Mouse (Mus musculus) hindbrain, embryonic 13.5 days (tissue): ENCODE results near the gene Fam57b. TPM values are rescaled to one million over a fixed set of nuclear protein-coding genes. Genes with fewer than 3 reads are reported as not detected.

Experiments used
- ATAC-seq: fragments of 200-750 bp; cut with Nextera tagmentation; 2 replicates; pipeline ENCODE4 v1.8.0; 2017; ENCODE audit warnings: moderate TSS enrichment; ENCODE audit not compliant: low FRiP score
- H3K27ac ChIP-seq: fragments of 300-500 bp; sonication (generic); 2 replicates; pipeline ENCODE4 v1.5.1; 2015; ENCODE audit warnings: inconsistent platforms, mild to moderate bottlenecking, moderate library complexity
- H3K27me3 ChIP-seq: fragments of 300-500 bp; sonication (generic); 2 replicates; pipeline ENCODE4 v1.6.1; 2015; ENCODE audit warnings: mild to moderate bottlenecking, inconsistent platforms
- H3K36me3 ChIP-seq: fragments of 300-500 bp; sonication (generic); 2 replicates; pipeline ENCODE4 v1.6.1; 2015; ENCODE audit warnings: mild to moderate bottlenecking, inconsistent platforms
- H3K4me1 ChIP-seq: fragments of 300-500 bp; sonication (generic); replicated peaks from 2 replicates; pipeline ENCODE4 v1.6.1; 2015; ENCODE audit warnings: inconsistent platforms
- H3K4me2 ChIP-seq: fragments of 300-500 bp; sonication (generic); 2 replicates; pipeline ENCODE4 v1.6.1; 2015; ENCODE audit warnings: inconsistent platforms, mild to moderate bottlenecking, moderate library complexity
- H3K4me3 ChIP-seq: fragments of 300-500 bp; sonication (generic); 2 replicates; pipeline ENCODE4 v1.5.1; 2015; ENCODE audit warnings: mild to moderate bottlenecking, inconsistent platforms
- H3K9ac ChIP-seq: fragments of 300-500 bp; sonication (generic); 2 replicates; pipeline ENCODE4 v1.6.1; 2015; ENCODE audit warnings: mild to moderate bottlenecking, inconsistent platforms
- H3K9me3 ChIP-seq: fragments of 300-500 bp; sonication (generic); 2 replicates; pipeline ENCODE4 v1.6.1; 2016; ENCODE audit warnings: inconsistent platforms
- WGBS: fragments of 180-500 bp; shearing (Covaris S2); methylation state at CpG from one replicate; pipeline ENCODE4 v1.1.7; 2015; 5-methylcytosine and 5-hydroxymethylcytosine counted together
- polyA plus RNA-seq: library from polyadenylated mRNA; unstranded; fragments of >200 nt; fragmentation: Nextera tagmentation; extraction: Ambion mirVana; gene quantifications from 2 replicates; pipeline ENCODE4 v1.2.1, GENCODE M21; 2015

Gene Fam57b
- polyA plus RNA-seq, 1 experiment from 2014 or later = 52.1 TPM

DNA sequence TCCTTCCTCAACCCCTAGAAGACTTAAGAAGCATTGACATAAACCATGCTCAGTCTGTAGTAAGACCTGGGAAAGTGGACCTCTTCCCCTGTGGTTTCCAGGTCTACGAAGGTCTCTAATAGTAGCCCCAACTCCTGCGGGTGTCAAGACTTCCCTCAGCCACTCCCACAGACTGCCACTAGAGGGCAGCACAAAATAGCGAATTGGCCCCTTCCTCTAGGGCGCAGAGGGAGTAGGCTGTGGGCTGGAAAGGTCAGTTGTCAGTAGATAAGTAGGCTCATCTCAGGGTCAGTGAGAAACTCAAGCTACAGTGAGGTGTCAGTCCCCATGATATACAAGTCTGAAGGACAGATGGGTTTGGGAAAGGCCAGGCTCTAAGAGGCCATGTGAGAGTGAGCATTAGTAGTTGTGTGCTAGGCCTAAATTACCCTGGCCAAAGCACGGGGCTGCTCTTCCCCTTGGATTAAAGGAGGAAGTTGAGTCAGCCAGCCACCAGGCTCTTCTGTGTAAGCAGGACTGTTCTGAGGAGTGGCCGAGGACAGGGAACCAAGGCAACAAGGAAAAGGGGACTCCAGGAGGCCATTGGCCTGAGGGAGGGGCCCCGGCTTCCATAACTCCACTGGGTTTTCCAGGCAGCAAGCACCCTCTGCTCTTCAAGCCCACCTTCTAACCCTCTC lies 24.5 kb downstream of the Fam57b start:
- WGBS = 29% methylated on average over 7 of the region's 7 CpGs
- H3K36me3 ChIP-seq = 0 out of 2 replicates have a peak, but pooled peaks cover 7% of the 10 kb centered on the region
- ATAC-seq = no peak
- H3K4me3 ChIP-seq = peak overlapping the region; percentile 70
- peak overlapping the region; percentile 73 for H3K4me2 ChIP-seq
- no peaks in the 10 kb centered on the region for H3K27me3 ChIP-seq
- H3K27ac ChIP-seq = peak overlapping the region; percentile 93
- H3K4me1 ChIP-seq = peaks cover 46% of the 10 kb centered on the region
- H3K9me3 ChIP-seq = no peaks in the 10 kb centered on the region
- H3K9ac ChIP-seq = peak overlapping the region; percentile 87

DNA sequence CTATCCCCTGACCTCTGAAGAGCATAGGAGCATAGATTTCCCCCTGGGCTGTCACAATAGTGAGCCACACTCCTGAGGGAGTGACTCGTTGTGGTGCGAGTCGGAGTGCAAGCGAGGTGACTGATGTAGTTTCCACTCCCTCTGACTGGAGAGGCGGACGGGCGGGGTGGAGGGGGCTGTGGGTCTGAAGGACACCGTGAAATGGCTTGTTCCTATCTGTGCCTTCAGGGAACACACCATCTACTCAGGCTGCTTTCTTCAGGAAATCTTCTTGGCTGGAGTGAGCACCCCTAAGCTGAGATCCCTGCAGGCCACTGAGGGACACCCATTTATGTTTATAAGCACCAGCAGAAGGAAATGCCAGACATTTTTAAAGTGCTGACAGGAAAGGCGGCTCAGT lies 25.3 kb downstream of the Fam57b start:
- peaks cover 46% of the 10 kb centered on the region for H3K4me1 ChIP-seq
- H3K36me3 ChIP-seq = 0 out of 2 replicates have a peak, but pooled peaks cover 13% of the 10 kb centered on the region
- H3K4me3 ChIP-seq = peak overlapping the region; percentile 70
- H3K27ac ChIP-seq = peak overlapping the region; percentile 93
- H3K9me3 ChIP-seq = no peaks in the 10 kb centered on the region
- H3K9ac ChIP-seq = peak overlapping the region; percentile 87
- no peaks in the 10 kb centered on the region for H3K27me3 ChIP-seq
- 3% methylated on average over 9 of the region's 9 CpGs for WGBS
- ATAC-seq = peak; percentile 50
- H3K4me2 ChIP-seq = peak overlapping the region; percentile 73

GRCm38 (mm10) chr7:126823202-126823711 lies 25.8 kb downstream of the Fam57b start:
- Histone ChIP-seq H3K27ac (peak overlapping the region; percentile 93), H3K4me3 (peak overlapping the region; percentile 70), H3K9ac (peak overlapping the region; percentile 87), H3K27me3 (no peaks in the 10 kb centered on the region), H3K4me2 (peak overlapping the region; percentile 73), H3K9me3 (no peaks in the 10 kb centered on the region), H3K4me1 (peaks cover 48% of the 10 kb centered on the region), H3K36me3 (peaks cover 13% of the 10 kb centered on the region; the same call in 1 of the 2 replicates)
- WGBS = under 1% methylated on average over 15 of the region's 19 CpGs
- peak; percentile 84 for ATAC-seq

DNA sequence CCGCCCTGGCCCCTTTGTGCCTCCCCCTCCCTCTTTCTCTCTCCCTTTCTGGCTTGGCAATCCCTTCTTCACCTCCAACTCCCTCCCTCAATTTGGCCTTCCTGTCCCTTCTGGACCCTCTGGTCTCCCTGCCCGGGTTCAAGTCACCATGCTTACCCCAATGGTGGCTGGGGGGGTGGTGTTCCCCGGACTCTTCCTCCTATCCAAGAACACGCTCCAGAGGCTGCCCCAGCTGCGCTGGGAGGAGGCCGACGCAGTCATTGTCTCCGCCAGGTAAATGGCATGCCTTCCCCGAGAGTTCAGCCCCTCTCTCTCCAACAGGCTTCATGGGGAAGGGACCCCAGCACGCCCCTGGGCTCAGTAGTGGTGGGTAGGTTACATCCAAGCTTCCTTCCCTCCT lies 26.5 kb downstream of the Fam57b start:
- Histone ChIP-seq H3K9ac (peak overlapping the region; percentile 87), H3K9me3 (no peaks in the 10 kb centered on the region), H3K4me1 (peaks cover 54% of the 10 kb centered on the region), H3K27me3 (no peaks in the 10 kb centered on the region), H3K27ac (peak overlapping the region; percentile 93), H3K36me3 (peaks cover 20% of the 10 kb centered on the region), H3K4me3 (peak overlapping the region; percentile 70), H3K4me2 (peak overlapping the region; percentile 73)
- 11% methylated on average over 9 of the region's 10 CpGs for WGBS
- ATAC-seq = 0 out of 2 replicates have a peak, but pooled peaks have one; percentile 1

DNA sequence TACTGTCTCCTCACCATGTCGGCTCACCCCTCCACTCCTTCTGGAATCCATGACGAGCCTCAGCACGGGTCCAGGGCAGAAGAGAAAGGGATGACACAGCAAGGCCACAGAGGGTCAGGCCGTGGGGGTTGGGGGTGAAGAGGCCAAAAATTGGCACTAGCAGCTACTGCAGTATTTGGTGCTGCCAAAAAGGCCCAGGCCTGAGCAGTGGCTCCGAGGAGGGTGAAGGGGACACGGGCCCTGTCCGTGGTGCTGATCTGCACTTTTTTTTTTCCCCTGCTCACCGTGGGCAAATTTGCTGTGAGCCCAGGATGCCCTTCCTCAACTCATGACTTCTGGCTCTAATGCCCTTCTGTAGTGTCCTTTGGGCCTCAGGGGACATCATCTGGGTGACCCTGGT lies 27.9 kb downstream of the Fam57b start:
- H3K27me3 ChIP-seq = no peaks in the 10 kb centered on the region
- peak overlapping the region; percentile 87 for H3K9ac ChIP-seq
- H3K4me2 ChIP-seq = peak overlapping the region; percentile 73
- H3K4me3 ChIP-seq = peak overlapping the region; percentile 70
- no peaks in the 10 kb centered on the region for H3K9me3 ChIP-seq
- WGBS = 31% methylated on average over 8 of the region's 8 CpGs
- ATAC-seq = no peak
- peaks cover 66% of the 10 kb centered on the region for H3K4me1 ChIP-seq
- H3K27ac ChIP-seq = no peak overlapping the region
- peaks cover 27% of the 10 kb centered on the region for H3K36me3 ChIP-seq

GRCm38 (mm10) chr7:126825952-126826351 lies 28.5 kb downstream of the Fam57b start:
- Histone ChIP-seq H3K27me3 (no peaks in the 10 kb centered on the region), H3K4me3 (no peak overlapping the region), H3K27ac (no peak overlapping the region), H3K36me3 (peaks cover 27% of the 10 kb centered on the region), H3K4me2 (peak overlapping the region; percentile 73; the same call in 1 of the 2 replicates), H3K9ac (peak overlapping the region; percentile 87; the same call in 1 of the 2 replicates), H3K4me1 (peaks cover 66% of the 10 kb centered on the region), H3K9me3 (no peaks in the 10 kb centered on the region)
- WGBS = 78% methylated on average over 5 of the region's 5 CpGs
- ATAC-seq = no peak

GRCm38 (mm10) chr7:126831539-126831938 lies 34.1 kb downstream of the Fam57b start, which contains the start of gene 4930451I11Rik:
TSS of gene 4930451I11Rik (minus strand) at chr7:126831639.
- Histone ChIP-seq H3K27ac (peak within 1 kb of the TSS; percentile 24; the same call in 1 of the 2 replicates), H3K4me2 (peak within 1 kb of the TSS; percentile 54), H3K9me3 (no peaks in the 10 kb centered on the region), H3K9ac (peak within 1 kb of the TSS; percentile 49; the same call in 1 of the 2 replicates), H3K27me3 (no peaks in the 10 kb centered on the region), H3K36me3 (peaks cover 24% of the 10 kb centered on the region), H3K4me3 (peak within 1 kb of the TSS; percentile 31), H3K4me1 (peaks cover 33% of the 10 kb centered on the region)
- ATAC-seq = no peak
- WGBS = 58% methylated on average over 5 of the region's 5 CpGs

DNA sequence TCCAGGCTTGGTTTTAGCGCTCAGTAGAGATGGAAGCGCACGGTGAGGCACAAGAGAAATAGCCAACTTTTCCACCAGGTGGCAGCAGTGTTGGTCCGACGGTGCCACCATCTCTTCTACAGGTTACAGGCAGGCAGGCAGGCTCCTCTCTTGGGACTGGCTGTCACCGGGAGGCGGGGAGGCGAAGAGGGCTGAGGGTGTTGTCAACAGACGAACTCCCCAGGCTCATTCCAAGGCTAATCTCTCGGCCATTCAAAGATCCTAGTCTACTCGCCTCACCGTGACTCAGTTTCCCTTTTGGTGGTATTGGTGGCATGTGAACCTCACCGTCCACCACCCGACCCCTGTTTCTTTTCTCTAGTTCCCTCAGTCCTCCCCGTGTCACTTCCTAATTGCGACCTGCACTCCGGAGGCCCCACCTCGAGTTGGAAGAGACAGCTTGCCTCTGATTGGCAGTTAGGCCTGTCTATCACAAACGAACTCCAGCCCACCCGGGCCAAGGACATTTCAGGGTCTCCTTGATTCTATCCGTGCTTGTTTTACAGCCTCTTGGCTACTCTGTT lies 34.6 kb downstream of the Fam57b start:
- WGBS = under 1% methylated on average over 21 of the region's 21 CpGs
- H3K9ac ChIP-seq = peak overlapping the region; percentile 49; the same call in 1 of the 2 replicates
- peaks cover 19% of the 10 kb centered on the region for H3K36me3 ChIP-seq
- peak; percentile 77 for ATAC-seq
- H3K4me1 ChIP-seq = peaks cover 29% of the 10 kb centered on the region
- H3K4me2 ChIP-seq = peak overlapping the region; percentile 54
- H3K27me3 ChIP-seq = no peaks in the 10 kb centered on the region
- peak overlapping the region; percentile 31 for H3K4me3 ChIP-seq
- H3K9me3 ChIP-seq = no peaks in the 10 kb centered on the region
- H3K27ac ChIP-seq = peak overlapping the region; percentile 24; the same call in 1 of the 2 replicates

DNA sequence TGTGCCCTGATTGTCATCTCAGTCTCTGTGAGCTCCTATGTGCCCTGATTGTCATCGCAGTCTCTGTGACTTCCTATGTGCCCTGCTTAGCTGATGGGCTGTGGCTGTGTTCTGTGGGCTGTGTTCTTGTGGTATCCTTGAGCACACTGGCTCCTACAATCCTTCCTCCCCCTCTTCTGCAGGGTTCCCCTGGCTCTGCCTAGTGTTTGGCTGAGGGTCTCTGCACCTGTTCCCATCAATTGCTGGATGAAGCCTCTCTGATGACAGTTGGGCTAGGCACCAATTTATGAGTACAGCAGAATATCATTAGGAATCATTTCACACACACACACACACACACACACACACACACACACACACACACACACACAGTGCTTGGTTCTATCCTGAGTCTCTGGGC lies 35.8 kb downstream of the Fam57b start:
- H3K9ac ChIP-seq = no peak overlapping the region
- peaks cover 27% of the 10 kb centered on the region for H3K4me1 ChIP-seq
- H3K36me3 ChIP-seq = peaks cover 13% of the 10 kb centered on the region
- no peaks in the 10 kb centered on the region for H3K9me3 ChIP-seq
- H3K4me2 ChIP-seq = no peak overlapping the region
- H3K4me3 ChIP-seq = no peak overlapping the region
- ATAC-seq = no peak
- WGBS = 89% methylated on average over 1 of the region's 1 CpGs
- no peak overlapping the region for H3K27ac ChIP-seq
- no peaks in the 10 kb centered on the region for H3K27me3 ChIP-seq

- no peak overlapping the region for H3K9ac ChIP-seq
- peaks cover 28% of the 10 kb centered on the region for H3K27me3 ChIP-seq
- no peak overlapping the region for H3K4me3 ChIP-seq
- peaks cover 11% of the 10 kb centered on the region for H3K4me1 ChIP-seq
- H3K36me3 ChIP-seq = no peaks in the 10 kb centered on the region
- ATAC-seq = no peak
- H3K9me3 ChIP-seq = 0 out of 2 replicates have a peak, but pooled peaks cover 3% of the 10 kb centered on the region
- H3K27ac ChIP-seq = no peak overlapping the region
- 83% methylated on average over 9 of the region's 9 CpGs for WGBS
- no peak overlapping the region for H3K4me2 ChIP-seq
These were observed 45.8 kb downstream of the Fam57b start for GRCm38 (mm10) chr7:126843276-126843675.

GRCm38 (mm10) chr7:126845516-126845915 lies 48.0 kb downstream of the Fam57b start:
- H3K36me3 ChIP-seq = no peaks in the 10 kb centered on the region
- no peak overlapping the region for H3K27ac ChIP-seq
- ATAC-seq = no peak
- peaks cover 23% of the 10 kb centered on the region for H3K4me1 ChIP-seq
- 0 out of 2 replicates have a peak, but pooled peaks cover 3% of the 10 kb centered on the region for H3K9me3 ChIP-seq
- peaks cover 50% of the 10 kb centered on the region for H3K27me3 ChIP-seq
- 35% methylated on average over 2 of the region's 2 CpGs for WGBS
- no peak overlapping the region for H3K4me2 ChIP-seq
- no peak overlapping the region for H3K4me3 ChIP-seq
- no peak overlapping the region for H3K9ac ChIP-seq

DNA sequence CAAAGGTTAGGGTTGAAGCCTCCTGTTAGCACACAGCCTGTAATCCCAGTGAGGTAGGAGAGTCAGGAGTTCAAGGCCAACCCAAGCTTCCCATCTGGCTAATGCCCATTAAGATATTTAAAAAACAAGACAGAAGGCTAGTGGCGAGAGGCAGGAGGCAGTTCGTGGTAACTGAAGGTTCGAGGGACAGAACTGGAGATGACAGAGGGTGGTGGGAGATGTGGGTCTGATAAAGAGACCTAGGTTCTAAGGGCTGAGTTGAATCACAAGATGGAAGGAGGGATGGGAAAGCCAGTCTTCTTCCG lies 49.6 kb downstream of the Fam57b start, which contains the start of gene Doc2a:
Doc2a (plus strand) TSS at position 301 of the 305 bp plus-strand sequence.
- Histone ChIP-seq H3K27ac (0 out of 2 replicates have a peak within 1 kb of the TSS, but pooled peaks have one; percentile 23), H3K36me3 (peaks cover 10% of the 10 kb centered on the region), H3K4me1 (peaks cover 23% of the 10 kb centered on the region), H3K27me3 (peaks cover 63% of the 10 kb centered on the region), H3K4me2 (peak within 1 kb of the TSS; percentile 99), H3K9me3 (no peaks in the 10 kb centered on the region), H3K9ac (peak within 1 kb of the TSS; percentile 77), H3K4me3 (peak within 1 kb of the TSS; percentile 57)
- WGBS = 20% methylated on average over 4 of the region's 4 CpGs
- ATAC-seq = 0 out of 2 replicates have a peak, but pooled peaks have one; percentile 6
